Mouse (Mus musculus) heart, postnatal 0 days (tissue): ENCODE results near the gene Prrt4.

Experiments
- CTCF ChIP-seq: IDR thresholded peaks from 2 replicates; pipeline ENCODE4 v1.5.1; 2016; ENCODE audit warnings: antibody characterized with exemption, control low read depth, low read depth
- EP300 ChIP-seq: IDR thresholded peaks from 2 replicates; pipeline ENCODE4 v1.6.1; 2016; ENCODE audit warnings: antibody characterized with exemption, low read depth

- TF ChIP-seq EP300, result no peak
- no peak for TF ChIP-seq CTCF
Observed at GRCm38 (mm10) chr6:29170063-29170921, 9.1 kb downstream of the Prrt4 start.
